Mouse (Mus musculus) MEL (cell line): ENCODE measurements around the gene Gm5678. TPM values are rescaled to one million over a fixed set of nuclear protein-coding genes. Genes with fewer than 3 reads are reported as not detected.

ENCODE experiments used
- DNase-seq: peaks from one replicate; pipeline ENCODE4 v3.0.0; 2011; ENCODE audit warnings: low read depth, low spot score
- H3K27ac ChIP-seq: 2 replicates; pipeline ENCODE4 v1.5.1; 2012; ENCODE audit warnings: low read depth, mild to moderate bottlenecking, control low read depth, low read length, moderate library complexity; ENCODE audit not compliant: control insufficient read depth
- H3K27me3 ChIP-seq, 2 experiments: fragments of 150-350 bp in 1 of 2; sonication (generic) in 1 of 2; 2 replicates each; pipeline ENCODE4 v1.6.1; 2012; ENCODE audit warnings: low read length in 2 of 2, mild to moderate bottlenecking in 2 of 2, improper control_type of control experiment in 1 of 2, moderate library complexity in 1 of 2; ENCODE audit not compliant: insufficient read depth in 2 of 2, control insufficient read depth in 1 of 2
- H3K36me3 ChIP-seq, 2 experiments: 2 replicates each; pipeline ENCODE4 v1.6.1; 2012 to 2014; ENCODE audit warnings: low read length in 2 of 2, improper control_type of control experiment in 1 of 2, inconsistent platforms in 1 of 2, mild to moderate bottlenecking in 1 of 2; ENCODE audit not compliant: insufficient read depth in 2 of 2, control insufficient read depth in 1 of 2
- H3K4me1 ChIP-seq, 2 experiments: fragments of 150-350 bp in 1 of 2; sonication (generic) in 1 of 2; 2 replicates each; pipeline ENCODE4 v1.6.1; 2012; ENCODE audit warnings: low read length in 2 of 2, improper control_type of control experiment in 1 of 2, mild to moderate bottlenecking in 1 of 2; ENCODE audit not compliant: insufficient read depth in 2 of 2, control insufficient read depth in 1 of 2
- H3K4me3 ChIP-seq, 2 experiments: fragments of 150-350 bp in 1 of 2; sonication (generic) in 1 of 2; 2 replicates each; pipeline ENCODE4 v1.5.1; 2012; ENCODE audit warnings: low read depth in 2 of 2, low read length in 2 of 2, mild to moderate bottlenecking in 2 of 2, moderate library complexity in 2 of 2, control low read depth in 1 of 2, improper control_type of control experiment in 1 of 2; ENCODE audit not compliant: control insufficient read depth in 1 of 2, insufficient read depth in 1 of 2
- H3K79me2 ChIP-seq: 2 replicates; pipeline ENCODE4 v1.6.1; 2012; ENCODE audit warnings: mild to moderate bottlenecking, low read length, moderate library complexity; ENCODE audit not compliant: control insufficient read depth, poor library complexity, insufficient read depth
- H3K9ac ChIP-seq: 2 replicates; pipeline ENCODE4 v1.6.1; 2012; ENCODE audit warnings: low read depth, mild to moderate bottlenecking, control low read depth, low read length, moderate library complexity; ENCODE audit not compliant: control insufficient read depth, poor library complexity, severe bottlenecking
- H3K9me3 ChIP-seq: fragments of 150-350 bp; sonication (generic); replicated peaks from 2 replicates; pipeline ENCODE4 v1.6.1; 2012; ENCODE audit warnings: mild to moderate bottlenecking, low read length, improper control_type of control experiment, moderate library complexity; ENCODE audit not compliant: insufficient read depth
- BHLHE40 ChIP-seq: IDR thresholded peaks from 2 replicates; pipeline ENCODE4 v1.6.1; 2012; ENCODE audit warnings: low read depth, mild to moderate bottlenecking, inconsistent platforms, low read length, improper control_type of control experiment, borderline replicate concordance
- CHD2 ChIP-seq: IDR thresholded peaks from 2 replicates; pipeline ENCODE4 v1.6.1; 2011; ENCODE audit warnings: low read length, improper control_type of control experiment
- E2F4 ChIP-seq: IDR thresholded peaks from 2 replicates; pipeline ENCODE4 v1.6.1; 2011; ENCODE audit warnings: low read depth, low read length, improper control_type of control experiment, borderline replicate concordance
- ELF1 ChIP-seq: IDR thresholded peaks from 2 replicates; pipeline ENCODE4 v1.6.1; 2014; ENCODE audit warnings: low read depth, mild to moderate bottlenecking, inconsistent platforms, low read length, improper control_type of control experiment, moderate library complexity
- EP300 ChIP-seq, 2 experiments: IDR thresholded peaks; 2 replicates each; pipeline ENCODE4 v1.6.1; 2011; ENCODE audit warnings: improper control_type of control experiment in 2 of 2, low read length in 2 of 2, low read depth in 1 of 2, mild to moderate bottlenecking in 1 of 2
- GATA1 ChIP-seq: IDR thresholded peaks from 2 replicates; pipeline ENCODE4 v1.6.1; 2011; ENCODE audit warnings: low read depth, low read length, improper control_type of control experiment
- JUND ChIP-seq: IDR thresholded peaks from 2 replicates; pipeline ENCODE4 v1.6.1; 2011; ENCODE audit warnings: low read depth, mild to moderate bottlenecking, improper control_type of control experiment, low read length
- MAFK ChIP-seq: IDR thresholded peaks from 2 replicates; pipeline ENCODE4 v1.6.1; 2011; ENCODE audit warnings: low read depth, mild to moderate bottlenecking, low read length, improper control_type of control experiment, borderline replicate concordance
- MAX ChIP-seq: IDR thresholded peaks from 2 replicates; pipeline ENCODE4 v1.6.1; 2011; ENCODE audit warnings: low read length, improper control_type of control experiment
- MAZ ChIP-seq: IDR thresholded peaks from 2 replicates; pipeline ENCODE4 v1.6.1; 2012; ENCODE audit warnings: low read depth, mild to moderate bottlenecking, inconsistent platforms, low read length, improper control_type of control experiment
- MXI1 ChIP-seq: IDR thresholded peaks from 2 replicates; pipeline ENCODE4 v1.6.1; 2011; ENCODE audit warnings: mild to moderate bottlenecking, low read depth, low read length, improper control_type of control experiment
- MYB ChIP-seq: IDR thresholded peaks from 2 replicates; pipeline ENCODE4 v1.6.1; 2011; ENCODE audit warnings: mild to moderate bottlenecking, low read depth, low read length, improper control_type of control experiment
- NELFE ChIP-seq: IDR thresholded peaks from 2 replicates; pipeline ENCODE4 v1.6.1; 2011; ENCODE audit warnings: low read depth, low read length, improper control_type of control experiment
- NRF1 ChIP-seq: IDR thresholded peaks from 2 replicates; pipeline ENCODE4 v1.6.1; 2014; ENCODE audit warnings: low read depth, mild to moderate bottlenecking, inconsistent platforms, low read length, improper control_type of control experiment, moderate library complexity; ENCODE audit not compliant: poor library complexity, insufficient read depth, severe bottlenecking
- POLR2A ChIP-seq, 2 experiments: IDR thresholded peaks; 2 replicates each; pipeline ENCODE4 v1.6.1; 2011 to 2012; ENCODE audit warnings: low read length in 2 of 2, mild to moderate bottlenecking in 2 of 2, control low read depth in 1 of 2, improper control_type of control experiment in 1 of 2, low read depth in 1 of 2, moderate library complexity in 1 of 2; ENCODE audit not compliant: control insufficient read depth in 1 of 2, insufficient read depth in 1 of 2, poor library complexity in 1 of 2
- POLR2AphosphoS2 ChIP-seq: IDR thresholded peaks from 2 replicates; pipeline ENCODE4 v1.6.1; 2011; ENCODE audit warnings: low read length, improper control_type of control experiment
- POLR2AphosphoS5 ChIP-seq: IDR thresholded peaks from 2 replicates; pipeline ENCODE4 v1.6.1; 2012; ENCODE audit warnings: low read depth, borderline replicate concordance, mild to moderate bottlenecking, inconsistent platforms, low read length, moderate library complexity, mixed read lengths
- RAD21 ChIP-seq: IDR thresholded peaks from 2 replicates; pipeline ENCODE4 v1.6.1; 2011; ENCODE audit warnings: mild to moderate bottlenecking, low read depth, low read length, improper control_type of control experiment
- RCOR1 ChIP-seq: IDR thresholded peaks from 2 replicates; pipeline ENCODE4 v1.6.1; 2012; ENCODE audit warnings: low read depth, mild to moderate bottlenecking, inconsistent platforms, low read length, improper control_type of control experiment
- SMC3 ChIP-seq: IDR thresholded peaks from 2 replicates; pipeline ENCODE4 v1.6.1; 2011; ENCODE audit warnings: low read depth, low read length, improper control_type of control experiment
- TAL1 ChIP-seq: IDR thresholded peaks from 2 replicates; pipeline ENCODE4 v1.6.1; 2012; ENCODE audit warnings: mild to moderate bottlenecking, inconsistent platforms, low read length, moderate library complexity, mixed read lengths
- UBTF ChIP-seq: IDR thresholded peaks from 2 replicates; pipeline ENCODE4 v1.6.1; 2012; ENCODE audit warnings: low read depth, mild to moderate bottlenecking, inconsistent platforms, low read length, improper control_type of control experiment, moderate library complexity, borderline replicate concordance; ENCODE audit not compliant: insufficient read depth
- USF1 ChIP-seq: IDR thresholded peaks from 2 replicates; pipeline ENCODE4 v1.6.1; 2014; ENCODE audit warnings: low read depth, mild to moderate bottlenecking, inconsistent platforms, low read length, improper control_type of control experiment, moderate library complexity
- ZC3H11A ChIP-seq: IDR thresholded peaks from 2 replicates; pipeline ENCODE4 v1.6.1; 2012; ENCODE audit warnings: low read depth, mild to moderate bottlenecking, inconsistent platforms, low read length, improper control_type of control experiment
- ZKSCAN1 ChIP-seq: IDR thresholded peaks from 2 replicates; pipeline ENCODE4 v1.6.1; 2012; ENCODE audit warnings: low read depth, mild to moderate bottlenecking, inconsistent platforms, low read length, improper control_type of control experiment, moderate library complexity
- ZMIZ1 ChIP-seq: IDR thresholded peaks from 2 replicates; pipeline ENCODE4 v1.6.1; 2012; ENCODE audit warnings: low read depth, mild to moderate bottlenecking, inconsistent platforms, low read length, improper control_type of control experiment, moderate library complexity
- polyA plus RNA-seq, 2 experiments: library from polyadenylated mRNA; stranded (reverse) in 1 of 2; unstranded in 1 of 2; fragments of >175 nt in 1 of 2; fragments of >200 nt in 1 of 2; gene quantifications; 2 replicates each; pipeline versions ENCODE4 v1.2.1 to v1.2.4; 2012; ENCODE audit warnings: low replicate concordance in 2 of 2, low read depth in 1 of 2; ENCODE audit not compliant: insufficient read length in 2 of 2, insufficient read depth in 1 of 2, missing spikeins in 1 of 2
- total RNA-seq: library from RNA; depleted of rRNA; stranded (reverse); fragments of 300-350 nt; gene quantifications from 2 replicates; pipeline ENCODE4 v1.2.3, GENCODE M21; 2012

Gene Gm5678
- total and polyA plus RNA-seq, 3 experiments = 4.6 TPM; not detected in 2

- Histone ChIP-seq H3K4me3 (no peak overlapping the region), H3K4me1 (no peaks in the 10 kb centered on the region), H3K27ac (no peak overlapping the region), H3K79me2 (no peaks in the 10 kb centered on the region), H3K9me3 (no peaks in the 10 kb centered on the region), H3K27me3 (no peaks in the 10 kb centered on the region), H3K36me3 (no peaks in the 10 kb centered on the region; a peak in 1 of 4 replicates), H3K9ac (no peak overlapping the region)
- DNase-seq = no peak
- TF ChIP-seq MXI1 (no peak), CHD2 (no peak), SMC3 (no peak), MAX (no peak), ZC3H11A (no peak), ELF1 (no peak), E2F4 (no peak), GATA1 (no peak), JUND (no peak), POLR2AphosphoS2 (no peak), MAZ (no peak), ZMIZ1 (no peak), POLR2A (IDR thresholded peaks at IDR 0.05; ENCODE audit: control insufficient read depth in 1 of 2, insufficient read depth in 1 of 2, low read depth in 1 of 2, low read length in 2 of 2, poor library complexity in 1 of 2) (no peak)
Observed at GRCm38 (mm10) chr16:93591450-93592430, 36.2 kb upstream of the Gm5678 start.

- no peak for TF ChIP-seq TAL1
- H3K4me1 ChIP-seq = no peaks in the 10 kb centered on the region
- H3K36me3 ChIP-seq = no peaks in the 10 kb centered on the region; a peak in 1 of 4 replicates
- no peak overlapping the region for H3K27ac ChIP-seq
- no peak overlapping the region for H3K4me3 ChIP-seq
- H3K27me3 ChIP-seq = no peaks in the 10 kb centered on the region
- DNase-seq = no peak
- no peaks in the 10 kb centered on the region for H3K9me3 ChIP-seq
- no peaks in the 10 kb centered on the region for H3K79me2 ChIP-seq
- no peak overlapping the region for H3K9ac ChIP-seq
Observed at GRCm38 (mm10) chr16:93592711-93593110, 35.2 kb upstream of the Gm5678 start.

- Histone ChIP-seq H3K27ac (no peak overlapping the region), H3K79me2 (no peaks in the 10 kb centered on the region), H3K4me1 (no peaks in the 10 kb centered on the region), H3K36me3 (peaks cover 0 to 2% of the 10 kb centered on the region in 2 experiments; a peak in 1 of 4 replicates), H3K9ac (no peak overlapping the region), H3K9me3 (no peaks in the 10 kb centered on the region), H3K27me3 (no peaks in the 10 kb centered on the region), H3K4me3 (no peak overlapping the region)
- no peak for DNase-seq
- no peak for TF ChIP-seq MYB
- no peak for TF ChIP-seq MAZ
- no peak for TF ChIP-seq RAD21
- no peak for TF ChIP-seq NRF1
- no peak for TF ChIP-seq UBTF
- TF ChIP-seq NELFE = no peak
- no peak for TF ChIP-seq ZMIZ1
- no peak for TF ChIP-seq RCOR1
- no peak for TF ChIP-seq JUND
- no peak for TF ChIP-seq POLR2AphosphoS5
- TF ChIP-seq EP300 (IDR thresholded peaks at IDR 0.05; ENCODE audit: low read depth in 1 of 2, low read length in 2 of 2) = no peak
- no peak for TF ChIP-seq ZKSCAN1
- no peak for TF ChIP-seq BHLHE40
- TF ChIP-seq MAFK = no peak
- no peak for TF ChIP-seq ZC3H11A
- TF ChIP-seq E2F4 = no peak
- TF ChIP-seq USF1 = no peak
Observed at GRCm38 (mm10) chr16:93593406-93593805, 34.5 kb upstream of the Gm5678 start.
